Mouse (Mus musculus): Measurements from ENCODE around the gene Arhgef3. TPM values are rescaled to one million over a fixed set of nuclear protein-coding genes. Genes with fewer than 3 reads are reported as not detected.

Arhgef3 gene
- polyA plus RNA-seq, 1 experiment from 2014 or later, result 4.2 TPM

DNA sequence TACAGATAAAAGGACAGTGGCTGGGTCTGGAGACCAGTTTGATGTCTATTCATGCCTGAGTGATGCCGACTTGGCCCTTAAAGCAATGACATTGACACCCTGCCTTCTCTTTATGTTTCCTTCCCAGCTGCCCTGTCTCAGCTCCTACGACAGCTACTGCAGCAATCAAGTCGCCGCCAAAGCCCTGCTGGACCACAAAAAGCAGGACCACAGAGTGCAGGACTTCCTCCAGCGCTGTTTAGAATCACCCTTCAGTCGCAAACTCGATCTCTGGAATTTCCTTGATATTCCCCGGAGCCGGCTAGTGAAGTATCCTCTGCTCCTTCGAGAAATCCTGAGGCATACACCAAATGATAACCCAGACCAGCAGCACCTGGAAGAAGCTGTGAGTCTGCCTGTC, 279.1 kb downstream of the Arhgef3 start:
- no peak for ATAC-seq (ENCODE audit: low FRiP score, low read depth)
- no peak overlapping the region for H3K4me2 ChIP-seq (replicated peaks)
- no peak overlapping the region for H3K9ac ChIP-seq
- 76% methylated on average over 10 of the region's 10 CpGs for WGBS
- H3K4me1 ChIP-seq, result no peaks in the 10 kb centered on the region
- no peaks in the 10 kb centered on the region for H3K9me3 ChIP-seq
- H3K4me3 ChIP-seq, result no peak overlapping the region
- no peaks in the 10 kb centered on the region for H3K27me3 ChIP-seq (replicated peaks)
- H3K27ac ChIP-seq, result no peak overlapping the region
- no peaks in the 10 kb centered on the region for H3K36me3 ChIP-seq

DNA sequence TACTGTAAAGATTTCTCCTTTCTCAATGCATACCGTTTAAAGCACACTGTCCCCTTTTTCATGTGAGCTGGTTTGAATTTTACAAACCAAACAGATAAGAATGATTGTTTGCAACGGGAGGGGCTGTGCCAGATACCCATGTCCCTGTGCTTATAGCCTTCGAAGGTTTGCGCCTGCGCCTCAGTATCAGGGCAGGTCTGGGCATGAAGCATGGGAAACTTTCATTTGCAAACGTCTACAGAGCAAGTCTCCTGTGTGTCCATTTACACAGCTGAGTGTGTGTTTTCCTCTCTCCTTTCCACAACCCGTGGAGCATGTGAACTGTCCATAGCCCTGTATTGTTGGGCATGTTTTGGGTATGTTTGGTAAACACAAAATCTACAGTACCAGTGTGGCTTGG, 281.7 kb downstream of the Arhgef3 start:
- Histone ChIP-seq H3K9ac (no peak overlapping the region), H3K36me3 (no peaks in the 10 kb centered on the region), H3K4me3 (no peak overlapping the region), H3K27me3 (replicated peaks) (no peaks in the 10 kb centered on the region), H3K4me2 (replicated peaks) (no peak overlapping the region), H3K9me3 (no peaks in the 10 kb centered on the region), H3K27ac (no peak overlapping the region), H3K4me1 (no peaks in the 10 kb centered on the region)
- 85% methylated on average over 7 of the region's 7 CpGs for WGBS
- no peak for ATAC-seq (ENCODE audit: low FRiP score, low read depth)

DNA sequence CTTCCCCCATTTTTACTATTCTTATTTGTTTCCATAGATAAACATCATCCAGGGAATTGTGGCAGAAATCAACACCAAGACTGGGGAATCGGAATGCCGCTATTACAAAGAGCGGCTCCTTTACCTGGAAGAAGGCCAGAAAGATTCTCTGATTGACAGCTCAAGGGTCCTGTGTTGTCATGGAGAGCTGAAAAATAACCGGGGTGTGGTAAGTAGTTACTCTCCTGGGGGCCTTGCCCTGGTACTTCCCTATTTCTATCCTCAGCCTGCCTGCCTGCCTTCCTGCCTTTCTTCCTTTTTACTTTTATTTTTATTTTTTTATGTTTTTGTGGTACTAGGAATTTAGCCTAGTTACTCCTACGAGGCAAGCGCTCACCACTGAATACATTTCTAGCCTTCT, 282.8 kb downstream of the Arhgef3 start:
- WGBS, result 91% methylated on average over 6 of the region's 6 CpGs
- Histone ChIP-seq H3K9ac (no peak overlapping the region), H3K27me3 (replicated peaks) (no peaks in the 10 kb centered on the region), H3K27ac (no peak overlapping the region), H3K4me3 (no peak overlapping the region), H3K9me3 (no peaks in the 10 kb centered on the region), H3K4me1 (no peaks in the 10 kb centered on the region), H3K36me3 (no peaks in the 10 kb centered on the region), H3K4me2 (replicated peaks) (no peak overlapping the region)
- ATAC-seq (ENCODE audit: low FRiP score, low read depth), result no peak

DNA sequence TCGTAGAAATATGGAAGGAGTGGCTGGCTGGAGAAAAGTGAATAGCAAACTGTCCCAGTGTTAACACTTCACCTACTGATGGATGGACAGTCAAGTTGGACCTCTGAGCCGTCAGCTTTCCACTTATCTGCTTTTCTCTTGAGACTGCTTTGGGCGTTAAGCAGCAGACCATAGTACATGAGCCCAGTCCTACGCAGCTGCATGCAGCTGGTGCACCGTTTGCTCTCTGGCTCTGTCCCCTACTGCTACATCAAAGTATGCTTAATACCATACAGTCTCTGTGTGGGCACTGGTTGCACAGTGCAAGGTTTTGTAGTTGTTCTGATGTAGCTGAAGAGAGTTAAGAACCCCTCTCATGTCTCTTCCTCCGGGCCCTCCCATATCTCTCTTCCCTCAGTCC, 285.8 kb downstream of the Arhgef3 start:
- no peak for ATAC-seq (ENCODE audit: low FRiP score, low read depth)
- Histone ChIP-seq H3K27ac (no peak overlapping the region), H3K36me3 (no peaks in the 10 kb centered on the region), H3K27me3 (replicated peaks) (no peaks in the 10 kb centered on the region), H3K9me3 (no peaks in the 10 kb centered on the region), H3K9ac (no peak overlapping the region), H3K4me3 (no peak overlapping the region), H3K4me1 (no peaks in the 10 kb centered on the region), H3K4me2 (replicated peaks) (no peak overlapping the region)
- 88% methylated on average over 6 of the region's 6 CpGs for WGBS

DNA sequence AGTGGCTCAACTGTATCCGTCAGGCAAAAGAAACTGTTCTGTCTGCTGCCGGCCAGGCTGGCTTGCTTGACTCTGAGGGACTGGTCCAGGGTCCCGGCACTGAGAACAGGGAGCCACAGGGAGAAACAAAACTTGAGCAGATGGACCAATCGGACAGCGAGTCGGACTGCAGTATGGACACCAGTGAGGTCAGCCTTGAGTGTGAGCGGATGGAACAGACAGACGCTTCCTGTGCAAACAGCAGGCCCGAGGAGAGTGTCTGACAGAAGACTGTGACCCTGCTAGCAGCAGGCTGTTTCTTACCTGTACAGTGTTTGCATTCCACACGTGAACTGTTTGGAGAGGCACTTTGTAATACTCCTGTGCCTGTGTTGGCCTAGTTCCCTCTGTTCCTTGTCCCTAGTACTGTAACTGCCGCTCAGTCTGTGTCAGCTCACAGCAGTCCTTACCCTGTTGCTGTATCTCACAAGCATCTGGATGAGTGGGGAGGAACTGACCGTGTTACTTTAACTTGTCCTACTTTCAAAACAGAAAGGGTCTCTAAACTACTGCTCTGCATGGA, 287.1 kb downstream of the Arhgef3 start:
- Histone ChIP-seq H3K4me2 (replicated peaks) (no peak overlapping the region), H3K9ac (no peak overlapping the region), H3K27me3 (replicated peaks) (no peaks in the 10 kb centered on the region), H3K9me3 (no peaks in the 10 kb centered on the region), H3K4me1 (no peaks in the 10 kb centered on the region), H3K27ac (no peak overlapping the region), H3K4me3 (no peak overlapping the region), H3K36me3 (no peaks in the 10 kb centered on the region)
- no peak for ATAC-seq (ENCODE audit: low FRiP score, low read depth)
- WGBS, result 88% methylated on average over 12 of the region's 12 CpGs

DNA sequence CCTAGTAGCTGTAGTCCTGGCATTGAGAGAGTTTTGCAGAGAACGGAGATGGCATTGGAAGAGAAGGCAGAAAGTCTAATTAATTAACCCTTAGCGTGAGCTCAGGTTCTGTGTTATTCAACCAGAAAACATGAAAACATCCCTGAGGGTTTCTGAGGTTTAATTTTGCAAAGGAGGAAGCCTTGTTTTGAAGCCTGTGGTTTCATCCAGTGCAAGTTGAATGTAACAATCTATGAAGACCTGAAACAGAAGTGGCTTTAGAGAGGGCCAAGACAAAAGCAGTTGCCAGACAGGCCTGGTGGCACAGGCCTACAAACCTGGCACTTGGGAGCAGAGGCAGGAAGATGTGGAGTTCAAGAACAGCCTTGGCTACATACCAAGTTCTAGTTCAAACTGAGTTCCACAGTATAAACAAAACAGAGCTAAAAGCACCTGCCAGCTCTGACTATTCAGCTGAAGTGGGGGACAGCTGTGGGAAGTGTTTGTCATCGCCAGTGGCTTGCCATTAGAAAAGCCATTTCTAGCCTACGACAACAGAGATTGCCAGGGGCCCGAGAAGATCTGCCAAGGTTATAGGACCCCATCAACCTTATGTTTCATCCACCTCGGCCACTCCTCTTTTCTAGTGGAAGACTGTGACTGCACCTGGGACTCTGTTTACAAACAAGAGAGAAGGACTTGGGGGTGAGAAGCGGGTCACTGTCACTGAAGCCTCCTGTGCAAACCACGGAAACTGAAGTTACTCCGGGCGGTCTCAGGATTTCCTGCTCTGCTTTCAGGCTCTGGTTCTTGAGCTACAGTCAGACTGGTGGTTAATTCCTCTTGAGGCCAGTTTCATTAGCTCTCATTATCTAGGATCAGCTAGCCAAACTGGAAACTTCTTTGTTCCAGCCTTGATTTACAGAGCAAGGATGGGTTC, 287.9 kb downstream of the Arhgef3 start:
- no peaks in the 10 kb centered on the region for H3K4me1 ChIP-seq
- H3K9me3 ChIP-seq, result no peaks in the 10 kb centered on the region
- H3K4me3 ChIP-seq, result no peak overlapping the region
- no peak overlapping the region for H3K9ac ChIP-seq
- no peaks in the 10 kb centered on the region for H3K36me3 ChIP-seq
- no peak overlapping the region for H3K27ac ChIP-seq
- 86% methylated on average over 10 of the region's 10 CpGs for WGBS
- no peak for ATAC-seq (ENCODE audit: low FRiP score, low read depth)
- H3K4me2 ChIP-seq (replicated peaks), result no peak overlapping the region
- H3K27me3 ChIP-seq (replicated peaks), result no peaks in the 10 kb centered on the region

DNA sequence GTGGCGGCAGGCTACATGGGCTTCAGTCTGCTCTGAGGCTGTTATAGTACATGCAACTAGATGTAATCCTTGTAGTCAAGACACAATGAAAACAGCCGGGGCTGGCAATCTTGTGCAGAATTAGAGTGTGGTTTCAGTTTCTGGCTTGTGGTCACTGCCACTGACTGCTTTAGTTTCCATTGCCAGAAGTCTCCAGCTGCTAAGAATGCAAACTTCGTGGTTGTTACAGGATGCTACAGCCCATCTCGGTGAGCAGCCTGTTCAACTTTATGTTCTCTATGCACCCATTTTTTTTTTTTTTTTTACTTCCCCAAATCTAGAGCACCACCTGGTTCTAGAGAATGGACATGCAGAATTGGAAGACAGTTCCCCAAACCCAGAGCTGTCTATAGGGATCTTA, 290.8 kb downstream of the Arhgef3 start:
- WGBS, result 94% methylated on average over 4 of the region's 4 CpGs
- H3K27ac ChIP-seq, result no peak overlapping the region
- no peak for ATAC-seq (ENCODE audit: low FRiP score, low read depth)
- H3K27me3 ChIP-seq (replicated peaks), result no peaks in the 10 kb centered on the region
- H3K9ac ChIP-seq, result no peak overlapping the region
- no peak overlapping the region for H3K4me2 ChIP-seq (replicated peaks)
- H3K9me3 ChIP-seq, result peaks cover 5% of the 10 kb centered on the region; the same call in 1 of the 2 replicates
- no peaks in the 10 kb centered on the region for H3K36me3 ChIP-seq
- H3K4me1 ChIP-seq, result no peaks in the 10 kb centered on the region
- H3K4me3 ChIP-seq, result no peak overlapping the region

DNA sequence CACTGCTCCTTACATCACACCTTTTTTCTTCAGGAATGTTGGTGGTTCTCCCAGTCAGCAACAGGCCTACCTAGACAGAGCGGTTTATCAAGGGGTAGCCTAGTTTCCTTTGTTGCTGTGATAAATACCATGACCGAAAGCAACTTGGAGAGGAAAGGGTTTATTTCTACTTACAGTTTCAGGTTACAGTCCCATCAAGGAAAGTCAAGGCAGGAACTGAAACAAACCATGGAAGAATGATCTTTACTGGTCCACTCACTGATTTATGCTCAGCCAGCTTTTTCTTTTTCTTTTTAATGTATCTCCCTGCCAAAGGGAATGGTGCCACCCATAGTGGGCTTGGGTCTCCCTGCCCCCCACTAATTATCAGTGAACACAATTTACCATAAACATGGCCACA, 291.2 kb downstream of the Arhgef3 start:
- Histone ChIP-seq H3K4me1 (no peaks in the 10 kb centered on the region), H3K36me3 (no peaks in the 10 kb centered on the region), H3K9me3 (peaks cover 5% of the 10 kb centered on the region; the same call in 1 of the 2 replicates), H3K27me3 (replicated peaks) (no peaks in the 10 kb centered on the region), H3K27ac (no peak overlapping the region), H3K9ac (no peak overlapping the region), H3K4me3 (no peak overlapping the region), H3K4me2 (replicated peaks) (no peak overlapping the region)
- 91% methylated on average over 2 of the region's 2 CpGs for WGBS
- ATAC-seq (ENCODE audit: low FRiP score, low read depth), result no peak

DNA sequence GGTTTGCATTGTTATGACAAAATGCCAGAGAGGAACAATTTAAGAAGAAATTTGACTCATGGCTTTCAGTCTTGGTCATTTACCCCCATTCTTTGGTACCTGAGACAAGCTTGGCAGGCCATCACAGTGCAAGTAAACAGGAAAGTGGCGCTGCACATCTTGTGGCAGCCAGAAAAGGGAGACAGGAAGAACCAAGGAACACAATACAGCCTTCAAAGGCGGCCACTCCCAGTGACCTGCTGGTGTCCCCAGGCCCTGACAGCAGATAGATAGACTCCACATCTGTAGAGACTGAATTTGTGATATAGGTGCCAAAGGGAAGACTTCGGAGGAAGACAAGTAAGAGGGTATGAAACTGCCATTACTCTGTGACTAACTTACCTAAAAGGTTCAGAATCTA, 293.5 kb downstream of the Arhgef3 start:
- Histone ChIP-seq H3K27me3 (replicated peaks) (no peaks in the 10 kb centered on the region), H3K4me1 (no peaks in the 10 kb centered on the region), H3K36me3 (no peaks in the 10 kb centered on the region), H3K9ac (no peak overlapping the region), H3K4me2 (replicated peaks) (no peak overlapping the region), H3K4me3 (no peak overlapping the region), H3K9me3 (peaks cover 5% of the 10 kb centered on the region; the same call in 1 of the 2 replicates), H3K27ac (no peak overlapping the region)
- WGBS, result 88% methylated on average over 3 of the region's 3 CpGs
- ATAC-seq (ENCODE audit: low FRiP score, low read depth), result no peak

DNA sequence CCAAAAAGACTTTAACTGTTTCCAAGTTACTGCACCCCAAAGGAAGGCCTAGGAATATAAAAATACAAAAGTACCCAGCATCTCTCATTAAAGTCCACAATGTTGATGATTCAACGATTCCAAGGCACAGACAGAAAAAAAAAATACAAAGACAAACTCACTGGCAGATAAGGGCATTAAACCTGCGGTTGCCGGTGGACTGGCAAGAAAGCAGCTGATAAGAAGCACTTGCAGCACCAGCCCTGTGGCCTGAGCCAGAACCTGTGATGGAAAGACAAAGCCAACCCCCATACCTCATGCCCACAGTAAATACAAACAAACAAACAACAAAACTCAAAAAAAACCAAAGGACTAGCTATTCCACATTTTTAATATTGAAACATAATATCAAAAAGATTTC, 295.0 kb downstream of the Arhgef3 start:
- H3K4me2 ChIP-seq (replicated peaks), result no peak overlapping the region
- no peak overlapping the region for H3K4me3 ChIP-seq
- no peak for ATAC-seq (ENCODE audit: low FRiP score, low read depth)
- WGBS, result 94% methylated on average over 3 of the region's 3 CpGs
- no peaks in the 10 kb centered on the region for H3K4me1 ChIP-seq
- H3K9ac ChIP-seq, result no peak overlapping the region
- no peak overlapping the region for H3K27ac ChIP-seq
- H3K9me3 ChIP-seq, result peaks cover 5% of the 10 kb centered on the region; the same call in 1 of the 2 replicates
- no peaks in the 10 kb centered on the region for H3K36me3 ChIP-seq
- no peaks in the 10 kb centered on the region for H3K27me3 ChIP-seq (replicated peaks)

DNA sequence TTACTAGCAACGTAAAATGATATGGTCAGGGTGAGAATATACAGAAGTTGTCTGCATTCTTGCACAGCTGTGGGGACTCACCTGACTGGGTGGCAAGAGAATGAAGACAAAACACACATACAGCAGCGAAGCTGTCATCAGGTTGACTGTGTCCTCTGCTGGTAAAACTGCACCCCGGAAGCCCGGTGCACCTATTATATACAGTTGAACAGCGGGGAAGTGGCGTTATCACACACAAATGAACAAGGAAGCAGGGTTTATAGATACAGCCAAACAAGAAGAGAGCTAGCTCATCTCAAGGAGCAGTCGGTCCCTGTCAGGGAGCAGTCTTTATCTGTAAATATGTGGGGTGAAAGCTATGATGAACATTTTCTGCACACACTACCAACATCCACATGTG, 296.8 kb downstream of the Arhgef3 start:
- Histone ChIP-seq H3K9ac (no peak overlapping the region), H3K9me3 (peaks cover 5% of the 10 kb centered on the region; the same call in 1 of the 2 replicates), H3K4me2 (replicated peaks) (no peak overlapping the region), H3K27ac (no peak overlapping the region), H3K4me3 (no peak overlapping the region), H3K4me1 (no peaks in the 10 kb centered on the region), H3K27me3 (replicated peaks) (no peaks in the 10 kb centered on the region), H3K36me3 (no peaks in the 10 kb centered on the region)
- WGBS, result 89% methylated on average over 7 of the region's 7 CpGs
- no peak for ATAC-seq (ENCODE audit: low FRiP score, low read depth)

DNA sequence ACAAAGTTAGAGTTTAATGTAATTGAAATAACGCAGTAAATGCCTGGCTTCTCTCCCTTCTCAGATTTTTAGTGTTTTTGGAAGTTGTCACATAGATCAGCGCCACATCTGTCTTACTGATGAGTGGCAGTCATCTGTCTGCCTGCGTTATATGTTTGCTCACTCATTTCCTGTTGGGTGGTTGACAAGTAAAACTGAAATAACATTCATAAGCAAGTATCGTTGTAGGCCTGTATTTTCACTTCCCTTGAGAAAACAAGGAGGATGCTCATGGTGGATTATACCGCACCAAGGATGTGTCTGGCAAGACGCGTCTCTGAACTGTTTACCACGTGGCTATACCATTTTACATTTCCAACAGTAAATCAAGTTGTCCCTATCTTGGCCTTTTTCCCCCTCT, 298.0 kb downstream of the Arhgef3 start:
- Histone ChIP-seq H3K4me2 (replicated peaks) (no peak overlapping the region), H3K27ac (no peak overlapping the region), H3K27me3 (replicated peaks) (no peaks in the 10 kb centered on the region), H3K36me3 (no peaks in the 10 kb centered on the region), H3K9me3 (peaks cover 5% of the 10 kb centered on the region; the same call in 1 of the 2 replicates), H3K4me1 (no peaks in the 10 kb centered on the region), H3K4me3 (no peak overlapping the region), H3K9ac (no peak overlapping the region)
- no peak for ATAC-seq (ENCODE audit: low FRiP score, low read depth)
- WGBS, result 82% methylated on average over 8 of the region's 8 CpGs

DNA sequence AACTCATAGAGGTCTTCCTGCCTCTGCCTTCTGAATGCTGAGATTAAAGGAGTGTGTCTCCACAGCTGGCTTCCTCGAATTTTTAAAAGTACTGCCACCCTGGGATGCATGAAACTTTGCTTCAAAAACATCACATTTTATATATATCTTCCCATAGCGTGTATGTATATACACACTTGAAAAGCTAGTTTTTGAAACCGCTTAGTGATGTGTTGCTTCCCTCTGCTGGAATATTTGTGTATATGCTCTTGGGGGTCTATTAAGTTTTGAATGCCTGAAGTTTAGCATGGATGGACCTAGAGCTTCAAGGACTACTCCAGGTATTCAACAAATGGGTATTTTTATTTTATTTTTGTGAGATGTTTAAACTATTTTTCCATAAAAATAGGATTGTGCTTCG, 299.3 kb downstream of the Arhgef3 start:
- Histone ChIP-seq H3K27ac (no peak overlapping the region), H3K4me1 (no peaks in the 10 kb centered on the region), H3K27me3 (replicated peaks) (no peaks in the 10 kb centered on the region), H3K36me3 (no peaks in the 10 kb centered on the region), H3K9me3 (peaks cover 5% of the 10 kb centered on the region; the same call in 1 of the 2 replicates), H3K9ac (no peak overlapping the region), H3K4me3 (no peak overlapping the region), H3K4me2 (replicated peaks) (no peak overlapping the region)
- no peak for ATAC-seq (ENCODE audit: low FRiP score, low read depth)
- 51% methylated on average over 4 of the region's 4 CpGs for WGBS

Data from neural tube, embryonic 12.5 days (tissue).